Mouse (Mus musculus) cerebellum, adult 18-20 months (tissue): ENCODE data around the gene Dpm2.
A peak's percentile ranks its signal among the peaks of the same experiment; 100 is the strongest.

Source experiments
- DNase-seq, 2 experiments: peaks; one replicate each; pipeline ENCODE4 v3.0.0; 2021

Dpm2 gene

DNA sequence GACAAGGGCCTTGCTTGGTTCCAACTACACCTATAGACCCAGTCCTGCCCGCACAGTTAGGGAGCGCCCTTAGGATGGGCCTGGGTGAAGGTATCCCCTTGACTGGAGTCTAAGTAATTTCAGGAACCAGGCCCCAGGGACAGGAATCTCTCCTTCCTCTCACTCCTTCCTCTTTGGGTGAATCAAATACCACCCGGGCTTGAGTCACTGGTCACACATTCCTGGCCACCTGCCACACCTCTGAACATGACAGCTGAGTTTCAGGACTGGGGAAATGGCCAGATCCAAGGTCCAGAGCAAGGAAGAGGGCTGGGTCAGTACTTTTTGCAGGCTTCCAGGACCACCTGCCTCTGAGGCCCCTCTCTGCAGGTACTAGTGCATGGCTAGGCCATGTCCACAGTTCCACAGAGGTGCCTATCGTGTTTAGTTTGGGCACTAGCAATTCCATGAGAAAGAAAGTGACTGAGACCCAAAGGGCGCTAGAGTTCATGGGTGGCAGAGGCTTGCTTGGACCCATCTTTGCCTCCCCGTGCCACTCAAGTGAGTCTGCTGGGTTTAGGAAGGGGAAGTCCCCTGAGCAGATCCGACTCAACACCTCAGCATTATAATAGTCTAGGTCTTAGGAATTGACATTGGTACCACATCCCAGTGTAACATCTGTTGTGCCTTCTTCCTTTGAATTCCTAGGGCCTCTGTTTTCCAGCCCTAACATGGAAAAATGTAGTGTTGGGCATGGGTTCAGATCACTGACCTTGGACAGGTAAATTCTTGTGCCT, 22.5 kb upstream of the Dpm2 start:
- DNase-seq, result no peak

DNA sequence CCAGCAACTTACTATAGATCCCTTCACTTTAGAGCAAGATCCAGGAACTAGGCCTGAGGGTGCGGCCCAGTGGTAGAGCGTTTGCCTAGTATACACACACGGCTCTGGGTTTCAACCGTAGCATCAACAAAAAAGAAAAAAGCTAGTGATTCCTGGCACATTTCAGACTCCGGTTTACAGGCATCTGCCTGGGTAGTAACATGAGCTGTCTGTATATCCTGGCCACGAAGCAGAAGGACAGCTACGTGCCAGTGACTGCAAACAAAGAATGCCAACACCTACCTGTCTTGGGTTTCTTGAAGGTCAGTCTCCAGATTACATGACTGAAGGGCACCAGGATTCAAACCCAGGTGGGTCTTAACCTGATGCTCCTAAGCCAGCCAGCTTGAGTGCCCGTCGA, 21.5 kb upstream of the Dpm2 start:
- no peak for DNase-seq

DNA sequence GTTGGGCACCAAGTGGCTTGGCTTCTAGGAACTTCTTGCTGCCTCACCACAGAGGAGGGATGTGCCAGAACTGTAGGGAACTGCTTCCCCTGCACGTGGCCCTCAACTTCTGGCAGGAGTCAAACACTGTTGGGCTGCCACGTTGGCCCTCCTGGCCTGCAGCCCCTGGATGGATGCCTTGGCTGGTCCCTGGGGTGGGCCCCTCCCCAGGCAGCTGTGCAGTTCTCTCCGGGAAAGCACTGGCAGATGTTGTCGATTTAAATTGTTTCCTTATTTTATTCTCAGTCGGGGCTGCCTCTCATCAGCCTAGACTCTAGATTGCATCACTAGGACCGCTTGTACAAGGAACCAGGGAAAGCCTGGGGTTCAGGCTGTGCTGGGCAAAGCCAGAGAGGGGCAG, 20.9 kb upstream of the Dpm2 start:
- DNase-seq, result no peak

DNA sequence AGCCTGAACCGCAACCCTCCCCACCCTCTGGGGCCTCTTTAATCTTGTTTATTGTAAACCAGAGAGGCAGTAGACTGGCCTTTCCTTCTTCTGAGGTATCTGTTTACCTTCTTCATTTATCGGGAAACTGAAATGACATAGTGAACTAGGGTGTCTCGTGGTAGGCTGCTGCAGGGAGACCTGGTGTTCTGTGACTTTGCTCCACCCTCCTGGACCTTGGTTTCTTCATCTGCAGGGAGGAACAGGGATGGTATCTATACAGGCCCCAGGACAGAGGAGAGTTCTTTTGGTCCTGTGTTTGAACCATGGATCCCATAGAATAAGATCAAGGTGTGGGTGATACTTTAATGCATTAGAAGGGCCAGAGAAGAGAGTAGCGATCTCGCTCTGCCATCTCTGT, 19.4 kb upstream of the Dpm2 start:
- no peak for DNase-seq

DNA sequence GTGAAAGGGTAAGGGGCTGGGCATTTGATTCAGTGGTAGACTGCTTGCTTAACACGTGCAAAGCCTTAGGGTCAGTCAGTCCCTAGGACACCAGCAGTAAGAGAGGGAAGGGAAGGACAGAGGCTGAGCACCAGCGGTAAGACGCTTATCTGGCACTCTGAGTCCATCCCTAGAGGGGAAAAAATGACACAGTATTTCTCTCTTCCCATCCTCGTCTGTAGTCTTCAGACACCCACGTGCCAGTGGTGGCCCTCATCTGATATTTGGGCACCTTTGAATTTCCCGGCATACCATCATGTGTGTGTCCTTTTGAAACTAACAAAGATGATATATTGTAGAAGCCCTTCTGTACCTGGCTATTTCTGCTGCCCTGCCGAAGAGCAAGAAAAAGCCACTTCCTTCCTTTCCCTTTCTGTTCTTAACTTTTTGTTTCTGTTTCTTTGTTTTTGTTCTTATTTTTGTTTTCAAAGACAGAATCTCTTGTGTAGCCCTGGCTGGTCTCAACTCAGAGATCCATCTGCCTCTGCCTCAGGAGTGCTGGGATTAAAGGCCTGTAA, 17.0 kb upstream of the Dpm2 start:
- no peak for DNase-seq

DNA sequence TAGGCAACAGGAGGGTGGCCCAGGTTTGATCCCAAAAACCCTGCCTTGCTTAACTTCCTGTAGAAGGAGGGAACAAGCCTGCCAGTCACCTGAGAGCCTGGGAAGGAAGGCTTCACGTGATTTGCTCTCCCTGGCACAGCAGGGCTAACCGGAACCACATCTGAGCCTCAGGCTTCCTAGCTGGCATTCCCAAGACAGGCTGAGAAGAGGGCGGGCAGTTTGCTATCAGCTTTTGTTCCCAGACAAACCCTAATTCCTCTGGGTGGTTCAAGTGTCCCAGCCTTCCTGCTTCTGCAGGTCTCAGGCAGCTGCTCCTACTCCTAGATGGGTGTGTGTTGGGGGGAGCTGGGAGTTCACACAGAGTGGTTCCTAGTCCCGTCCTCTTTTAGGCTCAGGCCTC, 15.2 kb upstream of the Dpm2 start:
- DNase-seq, result no peak

DNA sequence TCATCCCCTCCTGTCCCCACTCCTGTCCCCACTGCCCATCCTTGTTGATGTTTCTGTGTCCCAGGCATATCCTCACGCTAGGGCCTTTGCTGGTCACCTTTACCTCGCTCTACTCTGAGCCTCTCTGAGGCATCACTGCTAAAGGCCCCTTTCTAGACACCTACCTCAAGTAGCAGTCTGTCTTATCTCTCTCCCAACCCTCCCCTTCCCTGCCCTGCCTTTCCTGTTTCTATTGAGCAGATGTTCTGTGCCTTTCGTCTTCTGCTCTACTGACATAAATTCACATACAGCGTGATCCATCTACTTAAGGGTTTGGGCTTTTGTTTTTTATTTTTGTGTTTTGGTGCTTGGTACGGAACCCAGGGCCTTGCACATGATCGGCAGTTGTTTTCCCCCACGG, 14.6 kb upstream of the Dpm2 start:
- DNase-seq, result no peak

DNA sequence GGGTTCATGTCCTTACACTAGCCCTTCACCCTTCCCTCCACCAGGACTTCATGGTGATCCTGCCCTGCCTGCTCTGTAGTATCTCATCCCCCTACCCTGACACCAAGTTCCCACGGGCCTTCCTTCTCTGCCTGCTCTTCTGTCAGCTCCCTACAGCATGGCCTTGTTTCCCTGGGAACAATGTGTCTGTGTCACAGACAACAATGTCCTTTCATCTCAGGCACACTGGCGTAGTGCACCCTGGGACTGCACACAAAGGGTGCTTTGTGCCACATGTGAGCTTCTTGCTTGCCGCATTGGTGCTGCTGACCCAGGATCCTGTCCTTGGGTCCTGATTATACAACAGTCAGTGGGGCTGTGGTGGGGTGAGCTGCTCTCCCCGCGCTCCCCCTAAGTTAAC, 11.1 kb upstream of the Dpm2 start:
- no peak for DNase-seq

DNA sequence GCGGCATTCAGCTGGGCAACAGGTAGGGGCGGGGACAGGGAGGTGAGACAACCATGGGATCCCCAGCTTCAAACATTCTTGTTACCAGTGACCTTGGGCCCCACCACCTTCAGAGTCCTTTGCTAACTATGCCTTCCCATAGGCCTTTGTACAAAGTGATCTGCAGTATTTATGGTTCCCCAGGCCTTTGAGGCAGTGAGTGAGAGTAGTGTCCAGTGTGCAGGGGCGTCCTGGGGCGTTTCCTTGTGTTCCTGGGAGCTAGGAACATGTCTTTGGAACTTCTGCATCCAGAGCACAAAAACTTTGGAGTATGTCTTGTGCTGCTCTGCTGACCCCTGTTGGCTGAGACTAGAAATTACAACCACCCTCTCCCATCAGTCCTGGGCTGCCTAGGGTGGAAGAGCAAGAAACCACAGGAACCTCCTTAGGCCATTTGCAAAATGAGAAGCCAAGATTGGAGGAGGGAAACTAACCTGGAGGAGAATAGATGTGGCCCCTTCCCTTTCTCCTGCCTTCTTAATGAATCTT, 4.1 kb upstream of the Dpm2 start:
- DNase-seq, result peak; percentile 79

DNA sequence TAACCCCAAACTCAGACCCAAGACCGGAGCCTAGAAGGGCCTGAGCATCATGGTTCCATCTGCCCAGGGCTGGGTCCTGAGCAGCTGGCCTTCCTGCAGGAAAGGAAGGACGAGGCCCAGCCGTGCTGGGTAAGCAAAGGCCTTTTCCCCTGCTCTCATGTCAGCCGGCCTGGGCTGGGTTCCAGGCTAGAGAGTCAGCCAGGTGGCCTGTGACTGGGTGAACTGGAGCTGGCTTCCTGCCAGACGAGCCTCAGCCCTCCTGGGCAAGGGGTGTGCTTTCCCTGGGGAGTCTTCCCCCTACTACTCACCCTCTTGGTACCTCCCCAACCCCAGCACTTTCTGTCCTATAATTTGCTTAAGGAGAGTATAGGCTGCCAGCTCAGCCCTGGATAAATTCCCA, 2.5 kb upstream of the Dpm2 start:
- peak in 1 of 2 experiments; percentile 61 for DNase-seq

DNA sequence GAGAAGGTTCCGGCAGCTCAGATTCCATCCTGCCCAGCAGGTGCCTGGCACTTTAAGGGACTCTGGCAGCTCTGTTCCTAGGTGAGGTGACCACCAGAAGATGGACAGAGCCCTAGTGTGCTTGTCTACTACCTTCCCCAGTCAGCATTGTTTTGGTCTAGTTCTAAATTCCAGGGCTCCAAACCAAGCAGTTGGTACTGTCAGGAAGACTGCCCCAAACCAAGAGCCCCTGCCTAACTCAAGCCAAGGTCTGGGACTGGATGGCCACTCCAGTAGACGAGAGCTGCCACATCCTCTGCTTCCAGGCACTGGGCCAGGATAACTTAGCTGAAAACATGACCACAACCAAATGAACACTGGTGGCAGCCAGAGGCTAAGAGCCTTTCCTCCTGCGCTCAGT, 1.7 kb upstream of the Dpm2 start:
- no peak for DNase-seq

DNA sequence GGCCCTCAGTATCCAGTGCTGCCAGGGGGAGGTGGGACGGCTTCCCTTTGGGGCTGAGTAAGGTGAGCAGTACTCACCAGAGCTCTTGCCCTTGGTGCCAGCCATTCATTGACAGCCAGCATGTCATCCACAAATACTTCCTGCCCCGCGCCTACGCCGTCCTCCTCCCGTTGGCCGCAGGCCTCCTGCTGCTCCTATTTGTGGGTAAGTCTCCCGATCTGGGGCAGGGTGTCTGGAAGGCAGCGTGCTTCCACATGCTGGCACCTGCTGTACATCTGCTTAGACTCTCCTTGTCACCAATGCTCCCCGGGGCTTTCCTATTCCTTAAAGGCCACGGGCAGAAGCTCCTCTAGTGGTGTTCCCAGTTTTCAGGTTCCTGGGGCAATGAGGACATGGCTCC, 1.5 kb downstream of the Dpm2 start:
- no peak for DNase-seq

DNA sequence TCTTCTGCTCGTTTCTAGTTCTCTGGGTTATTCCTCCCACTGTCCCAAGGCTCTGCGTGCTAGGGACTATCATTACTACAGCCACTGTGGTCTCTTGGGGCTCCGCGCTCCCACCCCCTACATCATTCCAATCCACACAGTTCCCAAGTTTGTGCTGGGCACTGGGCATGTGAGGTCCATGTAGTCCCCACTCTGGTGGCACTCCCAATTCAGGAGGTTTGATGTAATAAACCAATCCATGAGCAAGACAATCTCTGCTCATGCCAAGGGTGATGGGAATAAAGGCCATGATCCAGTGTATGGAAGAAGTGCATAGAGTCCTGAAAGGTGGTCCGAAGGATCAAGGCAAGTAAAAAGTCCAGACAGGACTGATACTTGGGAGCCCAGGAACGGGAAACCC, 3.8 kb downstream of the Dpm2 start, which contains the start of gene Pip5kl1:
Gene Pip5kl1, plus strand, starts transcription at position 301 of the 400 bp plus-strand sequence.
- no peak for DNase-seq

DNA sequence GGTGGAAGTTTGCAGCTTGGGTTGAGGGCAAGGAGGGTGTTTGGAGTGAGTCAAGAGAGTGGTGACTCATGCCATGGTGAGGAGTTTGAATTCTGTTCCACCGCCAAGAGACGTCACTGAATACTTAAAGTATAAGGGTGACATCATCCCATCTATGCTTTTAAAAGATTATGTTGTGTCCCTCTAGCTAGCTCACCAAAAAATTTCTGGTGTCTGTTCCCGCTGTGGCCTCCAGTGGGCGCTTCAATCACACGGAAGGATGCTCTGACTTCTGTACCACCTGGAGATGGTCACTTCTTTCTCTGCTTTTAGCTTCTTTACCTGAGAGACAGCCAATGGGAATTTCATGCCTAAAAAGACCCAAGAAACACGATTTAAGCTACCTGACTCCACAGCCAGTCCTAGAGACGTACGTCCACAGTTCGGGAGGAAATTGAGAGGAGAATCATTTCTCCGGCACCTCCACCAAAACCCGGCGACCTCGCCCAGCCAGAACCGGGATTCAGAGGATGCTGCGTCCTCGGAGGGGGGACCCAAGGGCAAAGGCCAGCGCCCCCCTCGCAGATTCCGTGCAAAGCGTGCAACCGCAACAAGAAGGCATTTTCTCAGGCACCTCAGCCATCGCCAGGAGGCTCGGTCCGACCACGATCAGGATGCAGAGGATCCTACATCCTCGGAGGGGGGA, 4.4 kb downstream of the Dpm2 start:
- DNase-seq, result peak; percentile 83 to 84

DNA sequence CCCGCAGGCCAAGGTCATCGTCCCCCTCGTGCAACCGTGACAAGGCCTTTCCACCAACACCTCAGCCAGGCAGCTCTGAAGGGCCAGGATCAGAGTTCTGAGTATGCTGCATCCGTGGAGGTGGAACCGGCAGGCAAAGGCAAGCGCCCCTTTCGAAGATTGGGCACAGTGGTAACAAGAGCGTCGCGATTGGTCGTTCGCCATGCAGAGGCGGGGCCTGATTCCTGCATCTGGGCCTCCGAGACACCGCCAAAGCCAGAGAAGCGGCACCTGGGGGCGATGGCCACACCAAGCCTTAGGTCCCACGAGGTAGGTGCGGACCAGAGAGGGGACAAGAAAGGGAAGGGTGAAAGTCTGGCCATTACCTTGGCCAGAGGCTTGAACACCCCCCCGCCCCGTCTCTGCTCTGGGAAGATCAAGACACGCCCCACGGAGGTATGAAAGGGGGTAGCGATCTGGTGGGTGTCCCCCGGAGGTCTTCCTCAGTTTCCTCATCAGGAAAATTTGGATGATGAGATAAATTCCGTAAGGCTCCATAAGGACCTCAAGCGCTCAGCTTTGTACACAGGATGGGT, 5.0 kb downstream of the Dpm2 start, which contains the start of gene 9430097D07Rik:
Gene 9430097D07Rik, minus strand, starts transcription at position 99 of the 575 bp plus-strand sequence.
- DNase-seq, result peak; percentile 80 to 86

DNA sequence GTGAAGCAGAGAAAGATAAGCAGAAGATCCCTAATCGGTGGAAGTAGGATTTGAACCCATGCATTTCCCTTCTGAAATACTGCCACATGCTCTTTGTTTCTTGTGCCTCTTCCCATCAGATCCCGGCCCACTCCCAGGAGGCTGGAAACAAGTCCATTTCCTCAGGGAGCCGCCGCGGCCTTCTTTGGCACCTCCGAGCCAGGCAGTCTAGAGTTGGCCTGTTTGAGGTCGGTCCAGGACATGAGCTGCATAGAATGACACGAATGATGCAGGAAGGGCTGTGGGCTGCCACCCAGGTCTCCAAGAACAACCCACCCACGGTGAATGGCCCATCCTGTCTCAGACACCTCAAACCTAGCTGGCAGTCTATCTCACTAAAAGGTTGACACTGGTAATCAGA, 5.9 kb downstream of the Dpm2 start:
- DNase-seq, result no peak

DNA sequence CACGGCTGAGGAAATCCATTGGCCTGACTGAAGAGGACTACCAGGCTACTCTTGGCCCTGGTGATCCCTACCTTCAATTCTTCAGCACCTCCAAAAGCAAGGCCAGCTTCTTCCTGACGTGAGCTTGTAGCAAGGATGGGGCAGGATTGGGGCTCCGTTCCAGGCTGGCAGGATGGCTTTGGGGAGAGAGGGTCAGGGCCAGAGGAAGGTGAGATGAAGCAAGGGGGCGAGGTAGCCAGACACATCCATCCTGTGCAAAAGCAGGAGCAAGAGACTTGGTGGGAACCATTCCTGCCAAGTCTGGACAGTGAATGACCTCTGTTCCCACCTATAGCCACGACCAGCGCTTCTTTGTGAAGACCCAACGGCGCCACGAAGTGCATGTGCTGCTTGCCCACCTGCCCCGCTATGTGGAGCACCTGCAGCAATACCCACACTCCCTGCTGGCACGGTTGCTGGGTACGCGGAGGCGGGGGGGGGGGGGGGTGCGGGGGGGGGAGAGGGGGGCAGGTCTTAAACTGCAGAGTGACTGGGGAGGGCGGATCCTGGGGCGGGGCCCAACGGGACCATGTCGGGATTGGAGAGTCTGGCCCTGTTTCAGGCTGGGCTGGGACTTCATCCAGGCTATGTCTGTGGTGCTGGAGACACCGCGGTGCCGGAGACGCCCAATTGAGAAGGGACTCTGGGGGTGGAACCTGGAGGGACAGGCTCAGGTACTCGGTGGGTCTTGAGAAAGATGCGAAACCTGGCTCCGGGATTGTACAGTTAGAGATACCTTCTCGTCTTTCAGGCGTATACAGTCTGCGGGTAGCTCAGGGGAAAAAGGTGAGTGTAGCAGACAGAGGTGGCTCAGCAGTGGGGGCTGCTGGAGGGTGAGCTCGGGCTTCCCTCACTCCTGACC, 7.7 kb downstream of the Dpm2 start:
- DNase-seq, result no peak

DNA sequence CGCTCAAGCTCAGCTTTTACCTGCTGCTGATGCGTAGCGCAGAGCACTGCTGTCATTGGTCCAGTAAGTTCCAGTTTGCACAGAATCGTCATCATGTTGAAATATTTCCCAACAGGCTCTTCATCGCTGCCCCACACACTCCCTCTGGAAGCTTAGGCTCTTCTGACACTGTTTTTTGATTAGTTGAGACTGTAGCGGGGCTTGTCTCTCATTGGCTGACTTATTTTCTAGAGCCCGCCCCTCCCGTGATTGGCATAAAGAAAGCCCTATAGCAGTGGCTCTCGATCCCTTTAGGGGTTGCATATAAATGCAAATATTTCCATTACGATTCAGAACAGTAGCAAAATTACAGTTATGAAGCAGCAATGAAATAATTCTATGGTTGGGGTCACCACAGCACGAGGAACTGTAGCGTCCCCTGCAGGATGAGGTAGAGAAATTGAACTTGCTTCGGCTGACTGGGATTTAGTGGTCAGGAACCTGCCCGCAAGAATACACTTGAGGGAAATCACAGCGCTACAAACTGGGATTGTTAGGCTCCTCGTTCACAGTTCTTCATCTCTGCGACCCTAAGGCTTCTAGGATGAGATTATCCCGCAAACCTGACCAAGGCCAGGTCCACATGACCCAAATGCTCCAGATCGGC, 10.9 kb downstream of the Dpm2 start:
- DNase-seq, result peak; percentile 76 to 78

DNA sequence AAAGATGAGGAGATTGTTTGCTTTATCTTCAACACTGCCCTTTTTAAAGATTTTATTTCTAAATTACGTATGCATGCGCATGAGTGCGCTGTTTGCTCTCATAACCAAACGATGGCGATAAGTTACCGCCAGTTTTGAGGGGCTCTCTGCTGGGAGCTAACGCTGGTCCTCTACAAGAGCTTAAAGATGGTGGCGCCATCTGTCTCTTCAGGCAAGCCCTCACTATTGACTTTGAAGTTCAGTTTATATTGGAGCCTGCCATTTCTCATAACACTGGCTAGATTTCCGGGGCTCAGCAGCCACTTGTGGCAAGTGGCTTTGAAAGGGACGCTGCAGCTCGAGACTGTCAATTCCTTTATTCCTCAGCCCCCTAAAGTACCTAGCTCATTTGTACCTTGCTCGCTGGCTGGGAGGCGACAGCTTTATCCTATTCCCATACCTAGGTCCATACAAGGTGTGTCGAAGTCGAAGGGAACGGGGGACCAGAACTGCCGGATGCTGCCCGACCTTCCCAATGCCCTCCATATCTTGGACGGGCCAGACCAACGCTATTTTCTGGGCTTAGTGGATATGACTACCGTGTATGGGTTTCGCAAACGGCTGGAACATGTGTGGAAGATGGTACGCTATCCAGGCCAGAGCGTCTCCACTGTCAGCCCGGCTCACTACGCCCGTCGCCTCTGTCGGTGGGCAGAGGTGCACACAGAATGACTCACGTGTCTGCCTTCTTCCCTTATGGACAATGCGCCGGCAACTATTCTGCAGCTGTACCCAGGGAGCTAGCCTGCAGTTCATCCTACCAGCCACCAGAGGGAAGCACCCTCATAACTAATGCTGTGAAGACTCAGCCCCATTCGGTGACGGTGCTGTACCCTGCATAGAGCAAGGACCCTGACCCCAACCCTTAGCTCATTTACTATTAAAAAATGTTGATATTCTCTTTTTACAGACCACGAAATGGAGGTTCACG, 12.5 kb downstream of the Dpm2 start:
- peak; percentile 88 to 90 for DNase-seq

DNA sequence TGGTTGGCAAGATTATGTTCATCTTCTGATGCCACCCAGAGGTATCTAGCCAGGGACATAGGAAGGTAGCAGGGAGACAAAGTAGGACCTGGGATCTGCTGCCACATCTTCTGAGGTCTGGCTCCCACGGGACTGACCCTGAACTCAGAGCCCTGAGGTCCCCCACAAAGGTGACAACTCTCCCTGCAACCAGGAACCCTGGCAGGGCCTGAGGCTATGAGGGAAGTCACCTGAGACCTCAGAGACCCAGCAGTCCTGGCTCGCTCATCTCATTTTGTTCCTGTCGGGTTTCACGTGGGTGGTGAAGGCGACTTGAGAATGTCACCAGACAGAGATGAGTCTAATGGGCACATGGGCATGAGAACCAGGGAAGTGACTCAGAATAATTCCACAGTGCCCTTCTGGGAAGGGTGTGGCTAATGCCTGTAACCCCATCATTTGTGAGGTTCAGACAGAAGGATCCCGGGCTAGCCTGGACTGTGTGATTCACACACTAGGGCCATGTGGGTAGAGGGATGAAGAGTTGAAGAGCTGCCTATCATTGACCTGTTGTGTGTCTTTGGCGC, 14.6 kb downstream of the Dpm2 start:
- no peak for DNase-seq
